Mouse (Mus musculus) layer of hippocampus, adult 2 months (tissue): ENCODE data around the gene Sec24b. TPM values are rescaled to one million over a fixed set of nuclear protein-coding genes. Genes with fewer than 3 reads are reported as not detected.
A peak's percentile ranks its signal among the peaks of the same experiment; 100 is the strongest.

Experiments
- DNase-seq, 2 experiments: peaks; one replicate each; pipeline ENCODE4 v3.0.0; 2022; ENCODE audit warnings: low spot score in 2 of 2
- H3K27ac ChIP-seq: fragments of 200-600 bp; 2 replicates; pipeline ENCODE4 v1.8.1; 2022
- H3K4me3 ChIP-seq: fragments of 200-600 bp; 2 replicates; pipeline ENCODE4 v1.8.1; 2022; ENCODE audit warnings: mild to moderate bottlenecking
- CTCF ChIP-seq: fragments of 200-600 bp; conservative IDR thresholded peaks from 2 replicates; pipeline ENCODE4 v1.8.1; 2022; ENCODE audit warnings: antibody characterized with exemption, mild to moderate bottlenecking, moderate library complexity
- total RNA-seq, 2 experiments: library from RNA; stranded (reverse); gene quantifications; 2 replicates each; pipeline ENCODE4 v1.2.3; 2021

Sec24b gene
- total RNA-seq, 2 experiments from 2014 or later = 57.3 to 62.1 TPM

- TF ChIP-seq CTCF = no peak
- no peak for DNase-seq
- Histone ChIP-seq H3K4me3 (no peak overlapping the region), H3K27ac (no peak overlapping the region)
Measured at GRCm38 (mm10) chr3:129949158-129949773, 112.1 kb downstream of the Sec24b start.

DNA sequence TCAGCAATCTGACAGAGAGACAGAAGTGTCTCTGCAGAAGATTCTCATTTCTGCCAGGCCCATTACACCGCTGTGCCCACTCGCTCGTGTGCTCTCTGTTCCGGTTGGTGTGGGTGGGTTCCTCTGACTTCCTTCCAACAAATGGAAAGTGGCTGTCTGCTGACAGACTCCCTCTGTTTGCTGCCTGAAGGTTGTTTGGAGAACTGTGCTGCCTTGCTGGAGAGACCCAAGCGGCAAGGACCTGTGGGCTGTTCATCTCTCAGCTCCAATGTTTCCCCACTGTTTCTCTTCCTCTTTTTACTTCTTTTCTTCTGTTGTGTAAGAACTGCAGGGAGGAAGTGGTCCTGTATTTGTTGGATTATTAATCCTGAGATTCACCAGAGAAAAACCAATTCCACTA, 113.0 kb downstream of the Sec24b start:
- TF ChIP-seq CTCF = no peak
- Histone ChIP-seq H3K4me3 (no peak overlapping the region), H3K27ac (peak overlapping the region; percentile 40; the same call in 1 of the 2 replicates)
- DNase-seq = peak; percentile 18 to 48

DNA sequence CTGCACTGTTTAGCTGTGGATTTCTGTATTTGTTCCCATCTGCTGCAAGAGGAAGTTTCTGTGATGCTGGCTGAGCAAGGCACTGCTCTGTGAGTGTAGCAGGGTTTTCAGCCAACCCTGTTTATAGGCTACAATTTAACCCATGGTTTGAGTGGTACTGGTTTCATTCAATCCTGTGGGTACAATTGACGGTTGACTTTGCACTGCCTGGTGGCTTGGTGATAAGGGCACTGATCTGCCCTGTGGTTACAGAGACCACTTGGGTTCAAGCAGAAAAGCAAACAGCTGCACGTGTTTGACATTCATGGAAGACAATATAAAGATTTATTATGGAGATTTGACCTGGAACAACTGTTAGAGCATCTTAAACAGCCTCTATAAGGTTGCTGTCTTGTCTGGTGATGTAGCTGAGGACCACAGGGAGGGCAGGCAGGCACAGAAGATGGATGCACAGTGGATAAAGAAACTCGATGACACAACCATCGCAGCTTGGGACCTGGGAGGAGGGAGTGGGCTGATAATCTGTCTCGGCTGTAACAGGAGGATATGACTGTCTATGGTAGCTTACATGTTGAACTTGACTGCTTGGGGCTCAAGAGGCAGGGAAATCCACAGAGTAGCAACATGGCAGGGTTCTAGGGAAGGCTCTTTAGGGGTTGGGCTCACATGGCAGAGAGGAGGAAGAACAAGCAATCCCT, 115.0 kb downstream of the Sec24b start:
- no peak for TF ChIP-seq CTCF
- no peak for DNase-seq
- Histone ChIP-seq H3K27ac (no peak overlapping the region), H3K4me3 (no peak overlapping the region)

- Histone ChIP-seq H3K27ac (no peak overlapping the region), H3K4me3 (no peak overlapping the region)
- DNase-seq = no peak
- TF ChIP-seq CTCF = no peak
Measured at GRCm38 (mm10) chr3:129943813-129944212, 117.5 kb downstream of the Sec24b start.

DNA sequence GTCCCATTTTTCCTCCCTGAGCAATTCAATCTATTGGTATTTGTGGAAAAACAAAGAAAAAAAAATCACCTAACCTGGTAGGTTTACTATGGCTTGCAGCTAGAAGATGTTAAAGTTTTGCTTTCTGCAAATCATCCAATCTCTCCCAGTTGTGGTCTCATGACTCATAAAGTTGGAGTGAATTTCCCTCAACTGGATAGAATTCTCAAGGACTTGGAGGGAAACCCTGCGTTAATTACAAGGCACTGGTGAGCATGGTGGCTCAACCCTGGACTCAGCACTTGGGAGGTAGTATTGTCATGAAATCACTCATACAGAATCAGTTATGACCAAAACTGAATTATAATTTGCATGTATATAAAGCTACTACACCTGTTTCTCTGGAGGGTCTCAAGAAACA, 120.1 kb downstream of the Sec24b start:
- H3K27ac ChIP-seq = no peak overlapping the region
- TF ChIP-seq CTCF = no peak
- no peak overlapping the region for H3K4me3 ChIP-seq
- DNase-seq = no peak

DNA sequence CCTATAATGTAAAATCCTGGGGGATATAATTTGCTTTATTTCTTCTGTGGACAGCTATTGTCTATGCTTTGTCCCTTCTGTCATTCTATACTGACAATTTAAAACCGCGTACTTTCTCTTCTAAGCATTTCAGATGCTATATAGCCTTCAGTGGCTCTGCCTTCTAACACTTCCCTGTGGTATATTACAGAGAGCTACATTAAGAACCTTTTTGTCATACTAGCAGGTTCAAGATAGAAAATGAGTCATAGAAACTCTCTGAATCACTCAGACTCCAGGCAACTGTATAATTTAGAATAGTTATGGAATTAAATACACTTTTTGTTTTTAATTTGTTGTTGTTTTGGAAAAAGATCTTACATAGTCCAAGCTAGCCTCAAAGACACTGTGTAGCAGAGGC, 120.6 kb downstream of the Sec24b start:
- Histone ChIP-seq H3K27ac (no peak overlapping the region), H3K4me3 (no peak overlapping the region)
- DNase-seq = no peak
- no peak for TF ChIP-seq CTCF

GRCm38 (mm10) chr3:129939058-129939457, 122.3 kb downstream of the Sec24b start:
- H3K4me3 ChIP-seq = no peak overlapping the region
- no peak overlapping the region for H3K27ac ChIP-seq
- TF ChIP-seq CTCF = no peak
- no peak for DNase-seq

DNA sequence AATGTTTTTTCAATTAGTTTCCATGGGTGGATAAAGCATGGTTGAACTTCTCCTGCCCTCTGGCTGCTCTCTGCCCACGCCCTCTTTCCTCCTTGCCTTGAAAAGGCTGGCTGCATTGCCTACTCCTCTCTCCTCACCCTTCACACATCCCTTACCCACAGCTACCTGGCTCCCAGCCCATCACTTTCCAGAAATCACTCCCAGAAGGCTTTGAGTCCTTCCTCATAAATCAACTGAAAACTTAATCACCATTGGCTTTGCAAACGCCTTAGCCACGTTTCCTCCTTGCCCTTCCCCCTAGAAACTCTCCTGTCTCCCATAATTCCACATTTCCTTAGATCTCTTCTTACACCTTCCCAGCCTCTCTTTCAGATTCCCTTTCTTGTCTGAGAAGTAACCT, 123.5 kb downstream of the Sec24b start:
- DNase-seq = no peak

GRCm38 (mm10) chr3:129936561-129936960, 124.8 kb downstream of the Sec24b start:
- no peak overlapping the region for H3K27ac ChIP-seq
- DNase-seq = no peak
- H3K4me3 ChIP-seq = no peak overlapping the region
- no peak for TF ChIP-seq CTCF

More for the DNA sequence above, 123.5 kb downstream of the Sec24b start:
- H3K27ac ChIP-seq = no peak overlapping the region
- no peak for TF ChIP-seq CTCF
- no peak overlapping the region for H3K4me3 ChIP-seq

Other genes with a start within 250 kb of the Sec24b start
- gene Rrh, start 239.0 kb downstream of the Sec24b start, total RNA-seq = 1 to 10 TPM; 1.4 to 1.6 TPM
- 10 to 100 TPM; 45.1 to 50.5 TPM for gene Gar1, start 230.2 kb downstream of the Sec24b start, total RNA-seq
- not detected for gene Cfi, start 225.7 kb downstream of the Sec24b start, total RNA-seq
- gene Pla2g12a, start 182.9 kb downstream of the Sec24b start, total RNA-seq = 10 to 100 TPM; 25.2 to 25.8 TPM
- 1 to 10 TPM; 5.1 to 9.0 TPM for gene Casp6, start 160.1 kb downstream of the Sec24b start, total RNA-seq
- gene Mcub, start 91.3 kb downstream of the Sec24b start, total RNA-seq = 1 to 10 TPM; 3.5 to 5.3 TPM
- gene Col25a1, start 69.9 kb upstream of the Sec24b start, total RNA-seq = 10 to 100 TPM; 75.1 to 77.8 TPM